Mouse (Mus musculus): ENCODE measurements around the gene Prdm11. TPM values are rescaled to one million over a fixed set of nuclear protein-coding genes. Genes with fewer than 3 reads are reported as not detected.

Prdm11 gene
- total and polyA plus RNA-seq, 3 experiments: 0.05 to 1.8 (median 0.06) TPM

- TF ChIP-seq MAZ (IDR thresholded peaks at IDR 0.05; ENCODE audit: low read depth, low read length) (no peak), NRF1 (IDR thresholded peaks at IDR 0.05; ENCODE audit: low read depth, low read length) (no peak), ETS1 (conservative IDR thresholded peaks at IDR 0.05; ENCODE audit: low read depth, low read length) (no peak), ELF1 (IDR thresholded peaks at IDR 0.05; ENCODE audit: low read depth, low read length) (no peak), BHLHE40 (IDR thresholded peaks at IDR 0.05; ENCODE audit: low read depth, low read length) (no peak)
- no peak for DNase-seq (ENCODE audit: extremely low read depth)
- Histone ChIP-seq H3K36me3 (replicated peaks in 1 of 2; ENCODE audit: control insufficient read depth in 1 of 2, insufficient read depth in 1 of 2, low read length in 1 of 2) (no peaks in the 10 kb centered on the region), H3K27ac (ENCODE audit: insufficient read depth, low read depth) (no peak overlapping the region), H3K4me2 (ENCODE audit: insufficient read depth, low read depth, poor library complexity, severe bottlenecking) (no peak overlapping the region), H3K79me2 (replicated peaks; ENCODE audit: control insufficient read depth, extremely low read depth, insufficient read depth, poor library complexity, severe bottlenecking) (no peaks in the 10 kb centered on the region), H3K4me1 (ENCODE audit: control insufficient read depth in 1 of 2, insufficient read depth in 2 of 2) (no peaks in the 10 kb centered on the region), H3K4me3 (replicated peaks in 1 of 3; ENCODE audit: low read depth in 2 of 3, low read length in 2 of 3, poor library complexity in 1 of 3) (no peak overlapping the region), H3K27me3 (replicated peaks) (peaks cover 89% of the 10 kb centered on the region), H3K9ac (ENCODE audit: insufficient read depth, low read depth) (no peak overlapping the region), H3K9me3 (replicated peaks; ENCODE audit: low read length) (no peaks in the 10 kb centered on the region)
- in situ Hi-C loops (cut with MboI; ENCODE audit: low pct_ligation_motif_present, low pct_unique_long_range_greater_than_20kb, low sequenced_read_pairs): no loop called here
- dilution Hi-C loops (cut with MboI; ENCODE audit: extremely low pct_ligation_motif_present, extremely low pct_unique_long_range_greater_than_20kb, low sequenced_read_pairs): no loop called here
Measured at GRCm38 (mm10) chr2:92984321-92985108, 61.5 kb downstream of the Prdm11 start.

GRCm38 (mm10) chr2:92983273-92983620 lies 62.7 kb downstream of the Prdm11 start:
- H3K27me3 ChIP-seq (replicated peaks): peaks cover 92% of the 10 kb centered on the region
- no peak for DNase-seq (ENCODE audit: extremely low read depth)
- no peak overlapping the region for H3K27ac ChIP-seq (ENCODE audit: insufficient read depth, low read depth)
- no peak overlapping the region for H3K4me3 ChIP-seq (replicated peaks in 1 of 3; ENCODE audit: low read depth in 2 of 3, low read length in 2 of 3, poor library complexity in 1 of 3)
- no peaks in the 10 kb centered on the region for H3K79me2 ChIP-seq (replicated peaks; ENCODE audit: control insufficient read depth, extremely low read depth, insufficient read depth, poor library complexity, severe bottlenecking)
- no peak overlapping the region for H3K4me2 ChIP-seq (ENCODE audit: insufficient read depth, low read depth, poor library complexity, severe bottlenecking)
- TF ChIP-seq MAX (IDR thresholded peaks at IDR 0.05; ENCODE audit: low read length) (no peak), ZKSCAN1 (IDR thresholded peaks at IDR 0.05; ENCODE audit: borderline replicate concordance, low read depth, low read length) (no peak), TBP (conservative IDR thresholded peaks at IDR 0.05; ENCODE audit: low read depth, low read length) (no peak), BHLHE40 (IDR thresholded peaks at IDR 0.05; ENCODE audit: low read depth, low read length) (no peak), POLR2A (IDR thresholded peaks at IDR 0.05; ENCODE audit: low read depth, low read length) (no peak), RCOR1 (conservative IDR thresholded peaks at IDR 0.05; ENCODE audit: low read depth, low read length) (no peak), CHD2 (IDR thresholded peaks at IDR 0.05; ENCODE audit: low read length) (no peak), ZC3H11A (IDR thresholded peaks at IDR 0.05; ENCODE audit: low read depth, low read length) (no peak), MAZ (IDR thresholded peaks at IDR 0.05; ENCODE audit: low read depth, low read length) (no peak), MAFK (IDR thresholded peaks at IDR 0.05; ENCODE audit: insufficient replicate concordance, low read length) (no peak)
- no peaks in the 10 kb centered on the region for H3K9me3 ChIP-seq (replicated peaks; ENCODE audit: low read length)
- dilution Hi-C loops (cut with MboI; ENCODE audit: extremely low pct_ligation_motif_present, extremely low pct_unique_long_range_greater_than_20kb, low sequenced_read_pairs) (no loop called here), in situ Hi-C loops (cut with MboI; ENCODE audit: low pct_ligation_motif_present, low pct_unique_long_range_greater_than_20kb, low sequenced_read_pairs) (no loop called here)
- H3K4me1 ChIP-seq (ENCODE audit: control insufficient read depth in 1 of 2, insufficient read depth in 2 of 2): no peaks in the 10 kb centered on the region
- H3K36me3 ChIP-seq (replicated peaks in 1 of 2; ENCODE audit: control insufficient read depth in 1 of 2, insufficient read depth in 1 of 2, low read length in 1 of 2): no peaks in the 10 kb centered on the region
- H3K9ac ChIP-seq (ENCODE audit: insufficient read depth, low read depth): no peak overlapping the region

Data from CH12.LX (cell line).